Mouse (Mus musculus): Measurements from ENCODE around the gene Ighmbp2.

DNA sequence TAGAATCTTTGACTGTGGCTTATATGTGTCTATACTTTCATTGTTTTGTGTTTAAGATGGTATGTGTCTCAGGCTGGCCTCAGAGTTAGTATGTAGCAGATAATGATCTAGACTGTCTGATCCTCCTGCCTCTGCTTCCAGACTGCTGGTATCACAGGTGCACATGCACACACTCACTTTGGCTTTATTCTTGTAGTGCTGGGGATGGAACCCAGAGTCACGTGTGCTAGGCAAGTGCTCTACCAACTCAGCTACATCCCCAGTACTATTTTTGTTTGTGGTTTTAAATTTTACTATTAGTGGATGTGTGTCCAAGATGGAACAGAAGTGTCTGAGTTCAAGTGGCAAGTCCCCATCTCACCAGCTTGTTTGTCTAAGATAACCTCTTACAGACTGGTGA lies 10.2 kb upstream of the Ighmbp2 start:
- TF ChIP-seq CTCF (IDR thresholded peaks at IDR 0.05) (no peak), EP300 (IDR thresholded peaks at IDR 0.05) (no peak)

Measured in lung, postnatal 0 days (tissue).